Mouse (Mus musculus): ENCODE results near the gene Vapa. TPM values are rescaled to one million over a fixed set of nuclear protein-coding genes. Genes with fewer than 3 reads are reported as not detected.

The Vapa gene
- polyA plus RNA-seq, 1 experiment from 2014 or later = 240 TPM

Other genes starting within 250 kb of the Vapa start
- not detected in 2 replicates for gene Tmem232, start 72.8 kb downstream of the Vapa start, polyA plus RNA-seq (2015; fragmentation: Nextera tagmentation; extraction: Ambion mirVana)
- not detected in 2 replicates for gene Txndc2, start 28.6 kb upstream of the Vapa start, polyA plus RNA-seq (2015; fragmentation: Nextera tagmentation; extraction: Ambion mirVana)
- gene Rab31, start 159.2 kb upstream of the Vapa start, polyA plus RNA-seq (2015; fragmentation: Nextera tagmentation; extraction: Ambion mirVana) = 26.6 and 32.5 TPM in 2 replicates
- 32.5 and 35.1 TPM in 2 replicates for gene Ppp4r1, start 169.0 kb upstream of the Vapa start, polyA plus RNA-seq (2015; fragmentation: Nextera tagmentation; extraction: Ambion mirVana)

All from intestine, embryonic 15.5 days (tissue).